Mouse (Mus musculus): ENCODE measurements around the gene Cdhr5. TPM values are rescaled to one million over a fixed set of nuclear protein-coding genes. Genes with fewer than 3 reads are reported as not detected.
"Not testable (repeated sequence)": the region's sequence is repeated elsewhere in the genome, so short reads cannot be mapped to it uniquely, and the experiment has no call there.

Gene Cdhr5
- total RNA-seq, 2 experiments from 2014 or later, result not detected

GRCm38 (mm10) chr7:141277701-141278678, 1.4 kb upstream of the Cdhr5 start:
- DNase-seq, result no peak

GRCm38 (mm10) chr7:141275356-141275755, 1.2 kb downstream of the Cdhr5 start:
- DNase-seq, result no peak

GRCm38 (mm10) chr7:141270631-141271030, 6.0 kb downstream of the Cdhr5 start:
- DNase-seq, result no peak

GRCm38 (mm10) chr7:141269273-141269545, 7.4 kb downstream of the Cdhr5 start:
- DNase-seq, result no peak

- peak in 1 of 2 experiments; percentile 61 for DNase-seq
Observed at GRCm38 (mm10) chr7:141268466-141269272, 7.9 kb downstream of the Cdhr5 start.

- peak; percentile 83 to 86 for DNase-seq
Observed at GRCm38 (mm10) chr7:141265739-141266561, 10.6 kb downstream of the Cdhr5 start, which contains the start of gene Irf7. Gene Irf7, minus strand, starts transcription at chr7:141266481.

GRCm38 (mm10) chr7:141265411-141265738, 11.2 kb downstream of the Cdhr5 start:
- no peak for DNase-seq

GRCm38 (mm10) chr7:141264761-141265410, 11.7 kb downstream of the Cdhr5 start:
- peak; percentile 40 to 45 for DNase-seq

GRCm38 (mm10) chr7:141264041-141264700, 12.4 kb downstream of the Cdhr5 start:
- DNase-seq, result no peak

- DNase-seq, result no peak
Observed at GRCm38 (mm10) chr7:141263640-141264039, 12.9 kb downstream of the Cdhr5 start.

GRCm38 (mm10) chr7:141261480-141261879, 15.1 kb downstream of the Cdhr5 start:
- no peak for DNase-seq

- DNase-seq, result no peak
Observed at GRCm38 (mm10) chr7:141256159-141256558, 20.4 kb downstream of the Cdhr5 start.

GRCm38 (mm10) chr7:141250486-141250885, 26.1 kb downstream of the Cdhr5 start:
- DNase-seq, result not testable (repeated sequence)

GRCm38 (mm10) chr7:141231551-141231950, 45.0 kb downstream of the Cdhr5 start:
- no peak for DNase-seq

GRCm38 (mm10) chr7:141231111-141231510, 45.5 kb downstream of the Cdhr5 start:
- DNase-seq, result no peak

GRCm38 (mm10) chr7:141230570-141230969, 46.0 kb downstream of the Cdhr5 start:
- no peak for DNase-seq

- DNase-seq, result no peak
Observed at GRCm38 (mm10) chr7:141229702-141230101, 46.9 kb downstream of the Cdhr5 start.

GRCm38 (mm10) chr7:141228279-141229067, 48.1 kb downstream of the Cdhr5 start, which contains the start of gene Phrf1:
Gene Phrf1, plus strand, starts transcription at chr7:141228784.
- peak; percentile 91 to 96 for DNase-seq

GRCm38 (mm10) chr7:141227796-141228195, 48.8 kb downstream of the Cdhr5 start:
- no peak for DNase-seq

GRCm38 (mm10) chr7:141226535-141226934, 50.1 kb downstream of the Cdhr5 start:
- no peak for DNase-seq
